In genomic region chr6:59315868-59316267, GRCm38 (mm10) we compare ENCODE assay signal across 16 mouse cellular contexts.
"Had no signal": no experiment of that assay in that cellular context is flagged by ENCODE, and none has a peak within 500 bp of the region (broad histone marks: within the 10 kb centered on the region; RNA-seq: fewer than 3 reads in every experiment).

No protein-coding gene starts in this region.

- H3K27ac ChIP-seq: kidney, postnatal 0 days; limb, embryonic 10.5 days; limb, embryonic 13.5 days; liver, embryonic 12.5 days; liver, embryonic 15.5 days; lung, embryonic 15.5 days had no signal

- H3K4me2 ChIP-seq: limb, embryonic 13.5 days; liver, embryonic 12.5 days; liver, embryonic 15.5 days; lung, embryonic 15.5 days; midbrain, embryonic 11.5 days had no signal

- H3K9ac ChIP-seq: limb, embryonic 13.5 days; liver, embryonic 12.5 days; liver, embryonic 15.5 days; lung, embryonic 15.5 days had no signal

- DNase-seq: kidney, postnatal 4 days; liver; lung, adult 18-20 months; lung, postnatal 10 days; lung, postnatal 4 days; midbrain, embryonic 14.5 days; thymus, adult 2 months; thymus, postnatal 14 days; thymus, postnatal 4 days had no signal

- H3K4me1 ChIP-seq: limb, embryonic 10.5 days; limb, embryonic 13.5 days; liver, embryonic 12.5 days; liver, embryonic 15.5 days; lung, embryonic 15.5 days had no signal

- ATAC-seq: liver, embryonic 12.5 days had no signal

- H3K4me3 ChIP-seq: limb, embryonic 10.5 days; limb, embryonic 13.5 days; liver, embryonic 12.5 days; liver, embryonic 15.5 days; lung, embryonic 15.5 days had no signal

- H3K9me3 ChIP-seq: limb, embryonic 10.5 days; limb, embryonic 13.5 days; liver, embryonic 12.5 days; liver, embryonic 15.5 days; lung, embryonic 15.5 days had no signal

- H3K36me3 ChIP-seq: limb, embryonic 10.5 days; limb, embryonic 13.5 days; liver, embryonic 12.5 days; liver, embryonic 15.5 days; lung, embryonic 15.5 days had no signal

- H3K27me3 ChIP-seq: limb, embryonic 13.5 days; liver, embryonic 12.5 days; liver, embryonic 15.5 days; lung, embryonic 15.5 days had no signal
